Mouse (Mus musculus): Measurements from ENCODE around the gene Gpsm1.

GRCm38 (mm10) chr2:26380131-26380771 lies 64.9 kb downstream of the Gpsm1 start, which contains the start of gene Snapc4:
- TF ChIP-seq POLR2A (IDR thresholded peaks at IDR 0.05; ENCODE audit: borderline replicate concordance, insufficient read depth, low read length): peak; percentile 58; the same call in 1 of the 2 replicates
- TF ChIP-seq CTCF (IDR thresholded peaks at IDR 0.05; ENCODE audit: borderline replicate concordance, insufficient read depth, low read depth, low read length): no peak
